Mouse (Mus musculus) heart, postnatal 0 days (tissue): ENCODE measurements at regions not wholly inside any gene's neighbourhood (a gene's known extent, or its start where the extent isn't known, plus 50 kb on each side); places are given as distances from the start of the nearest gene placed in this dataset.

Source experiments
- ATAC-seq: fragments of 200-750 bp; cut with Nextera tagmentation; 2 replicates; pipeline ENCODE4 v1.8.0; 2017; ENCODE audit warnings: low read depth, moderate number of reproducible peaks, moderate library complexity; ENCODE audit not compliant: insufficient read depth
- DNase-seq: peaks from one replicate; pipeline ENCODE4 v3.0.0-alpha.2; 2016; ENCODE audit warnings: low spot score
- H3K27ac ChIP-seq: fragments of 300-500 bp; sonication (generic); 2 replicates; pipeline ENCODE4 v1.5.1; 2014; ENCODE audit warnings: low read depth, mild to moderate bottlenecking
- H3K27me3 ChIP-seq: fragments of 300-500 bp; sonication (generic); 2 replicates; pipeline ENCODE4 v1.6.1; 2014; ENCODE audit warnings: low read length, mixed read lengths; ENCODE audit not compliant: control insufficient read depth, insufficient read depth
- H3K36me3 ChIP-seq: fragments of 300-500 bp; sonication (generic); replicated peaks from 2 replicates; pipeline ENCODE4 v1.6.1; 2014; ENCODE audit warnings: low read length, mixed read lengths; ENCODE audit not compliant: control insufficient read depth, insufficient read depth
- H3K4me1 ChIP-seq: fragments of 300-500 bp; sonication (generic); 2 replicates; pipeline ENCODE4 v1.6.1; 2014; ENCODE audit warnings: antibody characterized with exemption; ENCODE audit not compliant: control insufficient read depth, insufficient read depth
- H3K4me2 ChIP-seq: fragments of 300-500 bp; sonication (generic); 2 replicates; pipeline ENCODE4 v1.6.1; 2014; ENCODE audit warnings: low read depth, mild to moderate bottlenecking, low read length, moderate library complexity
- H3K4me3 ChIP-seq: fragments of 300-500 bp; sonication (generic); 2 replicates; pipeline ENCODE4 v1.5.1; 2014; ENCODE audit warnings: low read depth, low read length
- H3K9ac ChIP-seq: fragments of 300-500 bp; sonication (generic); replicated peaks from 2 replicates; pipeline ENCODE4 v1.6.1; 2014; ENCODE audit warnings: low read depth, low read length, mixed read lengths
- H3K9me3 ChIP-seq: fragments of 300-500 bp; sonication (generic); replicated peaks from 2 replicates; pipeline ENCODE4 v1.6.1; 2016; ENCODE audit warnings: low read length; ENCODE audit not compliant: control insufficient read depth
- CTCF ChIP-seq: IDR thresholded peaks from 2 replicates; pipeline ENCODE4 v1.5.1; 2016; ENCODE audit warnings: antibody characterized with exemption, control low read depth, low read depth
- EP300 ChIP-seq: IDR thresholded peaks from 2 replicates; pipeline ENCODE4 v1.6.1; 2016; ENCODE audit warnings: antibody characterized with exemption, low read depth
- WGBS: fragments of 180-500 bp; shearing (Covaris S2); extraction: QIAGEN DNeasy Blood & Tissue Kit; methylation state at CpG from one replicate; pipeline ENCODE4 v1.1.7; 2014; 5-methylcytosine and 5-hydroxymethylcytosine counted together

DNA sequence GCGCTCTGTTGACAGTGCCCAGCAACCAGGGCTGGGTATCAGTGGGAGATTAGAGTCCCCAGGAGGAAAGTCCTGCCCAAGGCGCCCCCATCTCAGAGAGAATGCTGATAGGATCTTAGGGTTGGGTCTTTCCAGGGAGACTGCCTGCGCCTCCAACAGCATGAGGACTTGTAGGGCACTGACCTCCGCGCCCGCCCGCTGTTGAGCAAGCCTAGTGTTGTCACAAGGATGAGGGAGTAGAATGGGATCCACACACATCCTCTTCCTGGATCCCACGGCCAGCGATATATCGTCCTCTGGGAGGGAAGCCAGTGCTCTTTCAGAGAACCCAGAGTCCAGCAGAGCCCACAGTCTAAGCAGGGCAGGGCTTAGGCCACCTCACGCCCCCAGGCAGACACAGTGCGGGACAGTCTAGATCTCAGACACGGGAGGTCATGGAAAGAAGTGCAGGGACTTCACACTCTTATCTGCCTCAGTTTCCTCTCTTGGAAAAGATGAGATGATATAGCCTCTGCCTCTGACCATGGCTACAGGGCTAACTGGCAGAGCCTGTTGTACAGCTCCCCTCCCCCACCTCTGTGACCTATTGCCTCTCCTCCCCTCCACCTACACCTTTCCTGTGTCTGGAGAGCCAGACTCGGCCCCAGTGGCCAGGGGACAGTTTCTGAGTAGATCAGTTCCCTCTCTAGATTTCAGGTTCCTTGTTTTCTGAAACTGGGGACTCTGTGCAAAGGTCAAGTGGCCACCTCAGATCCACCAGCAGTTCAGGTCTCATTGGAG, 52.0 kb upstream of the Dusp5 start:
- ATAC-seq = peak; percentile 39
- H3K4me3 ChIP-seq = no peak overlapping the region
- DNase-seq = peak; percentile 25
- no peak overlapping the region; the same call in 1 of the 2 replicates for H3K9ac ChIP-seq
- no peaks in the 10 kb centered on the region; the same call in 1 of the 2 replicates for H3K4me1 ChIP-seq
- no peak overlapping the region for H3K27ac ChIP-seq
- no peaks in the 10 kb centered on the region for H3K9me3 ChIP-seq
- TF ChIP-seq EP300 (no peak), CTCF (no peak)
- no peaks in the 10 kb centered on the region for H3K27me3 ChIP-seq
- 60% methylated on average over 14 of the region's 14 CpGs for WGBS
- no peaks in the 10 kb centered on the region for H3K36me3 ChIP-seq
- H3K4me2 ChIP-seq = no peak overlapping the region

DNA sequence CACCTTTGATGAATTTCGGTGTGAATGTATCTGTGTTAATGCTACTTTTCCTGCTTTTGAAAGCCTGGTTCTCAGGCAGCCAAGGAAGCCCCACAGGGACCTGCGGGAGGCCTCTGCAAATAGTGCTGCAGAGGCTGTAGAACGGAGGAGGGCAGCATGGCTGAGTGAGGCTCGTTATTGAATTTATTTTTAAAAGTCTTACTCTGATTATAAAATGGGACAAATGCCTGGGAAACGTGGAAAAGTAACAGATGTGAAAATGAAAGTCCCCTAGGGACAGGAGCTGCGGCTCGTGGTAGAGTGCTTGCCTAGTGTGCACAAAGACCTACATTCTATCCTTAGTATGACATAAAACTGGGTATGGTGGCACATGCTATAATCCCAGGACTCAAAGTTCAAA, 59.7 kb upstream of the Dusp5 start:
- ATAC-seq (no peak), DNase-seq (peak; percentile 5)
- Histone ChIP-seq H3K27ac (no peak overlapping the region), H3K27me3 (no peaks in the 10 kb centered on the region), H3K4me1 (no peaks in the 10 kb centered on the region), H3K4me3 (no peak overlapping the region), H3K9me3 (peaks cover 14% of the 10 kb centered on the region; the same call in 1 of the 2 replicates), H3K4me2 (no peak overlapping the region), H3K36me3 (no peaks in the 10 kb centered on the region), H3K9ac (no peak overlapping the region)
- TF ChIP-seq CTCF (no peak), EP300 (no peak)
- WGBS = 56% methylated on average over 7 of the region's 7 CpGs

DNA sequence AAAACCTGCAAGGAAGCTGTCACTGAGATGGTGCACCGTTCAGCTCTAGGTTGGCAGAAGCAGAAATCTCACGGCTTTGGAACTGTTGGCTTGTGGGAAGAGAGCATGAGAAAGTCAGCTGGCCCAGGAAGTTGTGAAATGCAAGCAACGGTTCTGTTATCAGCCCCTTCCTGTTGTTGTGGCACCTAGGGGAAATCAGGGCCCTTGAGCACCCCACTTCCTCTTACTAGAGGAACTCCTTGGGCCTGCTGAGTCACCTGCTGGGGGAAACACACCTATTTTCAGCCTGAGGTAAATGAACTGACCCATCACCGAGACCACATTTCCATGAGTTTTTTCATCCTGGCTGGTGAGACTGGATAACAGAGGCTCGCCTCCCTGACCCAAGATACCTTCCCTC, 64.2 kb upstream of the Dusp5 start:
- no peaks in the 10 kb centered on the region for H3K4me1 ChIP-seq
- H3K4me3 ChIP-seq = no peak overlapping the region; the same call in 1 of the 2 replicates
- H3K9ac ChIP-seq = no peak overlapping the region
- peaks cover 14% of the 10 kb centered on the region; the same call in 1 of the 2 replicates for H3K9me3 ChIP-seq
- TF ChIP-seq EP300 (no peak), CTCF (no peak)
- H3K27ac ChIP-seq = peak overlapping the region; percentile 64; the same call in 1 of the 2 replicates
- 57% methylated on average over 5 of the region's 5 CpGs for WGBS
- ATAC-seq (no peak), DNase-seq (peak; percentile 3)
- no peaks in the 10 kb centered on the region for H3K36me3 ChIP-seq
- H3K4me2 ChIP-seq = peak overlapping the region; percentile 6; the same call in 1 of the 2 replicates
- no peaks in the 10 kb centered on the region for H3K27me3 ChIP-seq

DNA sequence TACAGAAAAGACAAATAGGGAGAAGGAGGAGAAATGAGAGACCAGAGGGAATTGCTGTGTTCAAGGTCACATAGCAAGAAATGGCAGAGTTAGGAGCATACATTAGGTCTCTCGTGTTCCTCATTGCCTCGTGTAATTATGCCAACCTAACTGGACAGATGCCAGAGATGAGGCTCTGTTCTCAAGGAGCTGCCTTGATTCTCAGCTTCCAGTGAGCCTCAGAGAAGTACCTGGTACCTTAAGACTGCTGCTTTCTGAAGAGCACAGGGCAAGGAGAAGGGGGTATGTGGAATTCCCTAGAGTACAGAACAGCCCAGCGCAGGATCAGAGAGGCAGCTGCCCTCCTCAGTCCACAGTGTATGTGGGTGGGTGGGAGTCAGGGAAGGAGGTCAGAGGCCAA, 64.8 kb upstream of the Dusp5 start:
- DNase-seq (peak; percentile 2), ATAC-seq (no peak)
- no peaks in the 10 kb centered on the region for H3K4me1 ChIP-seq
- no peaks in the 10 kb centered on the region for H3K36me3 ChIP-seq
- TF ChIP-seq EP300 (no peak), CTCF (no peak)
- peaks cover 14% of the 10 kb centered on the region; the same call in 1 of the 2 replicates for H3K9me3 ChIP-seq
- 62% methylated on average over 3 of the region's 3 CpGs for WGBS
- no peaks in the 10 kb centered on the region for H3K27me3 ChIP-seq
- peak overlapping the region; percentile 8; the same call in 1 of the 2 replicates for H3K4me3 ChIP-seq
- H3K4me2 ChIP-seq = peak overlapping the region; percentile 6; the same call in 1 of the 2 replicates
- H3K27ac ChIP-seq = peak overlapping the region; percentile 64; the same call in 1 of the 2 replicates
- H3K9ac ChIP-seq = no peak overlapping the region

DNA sequence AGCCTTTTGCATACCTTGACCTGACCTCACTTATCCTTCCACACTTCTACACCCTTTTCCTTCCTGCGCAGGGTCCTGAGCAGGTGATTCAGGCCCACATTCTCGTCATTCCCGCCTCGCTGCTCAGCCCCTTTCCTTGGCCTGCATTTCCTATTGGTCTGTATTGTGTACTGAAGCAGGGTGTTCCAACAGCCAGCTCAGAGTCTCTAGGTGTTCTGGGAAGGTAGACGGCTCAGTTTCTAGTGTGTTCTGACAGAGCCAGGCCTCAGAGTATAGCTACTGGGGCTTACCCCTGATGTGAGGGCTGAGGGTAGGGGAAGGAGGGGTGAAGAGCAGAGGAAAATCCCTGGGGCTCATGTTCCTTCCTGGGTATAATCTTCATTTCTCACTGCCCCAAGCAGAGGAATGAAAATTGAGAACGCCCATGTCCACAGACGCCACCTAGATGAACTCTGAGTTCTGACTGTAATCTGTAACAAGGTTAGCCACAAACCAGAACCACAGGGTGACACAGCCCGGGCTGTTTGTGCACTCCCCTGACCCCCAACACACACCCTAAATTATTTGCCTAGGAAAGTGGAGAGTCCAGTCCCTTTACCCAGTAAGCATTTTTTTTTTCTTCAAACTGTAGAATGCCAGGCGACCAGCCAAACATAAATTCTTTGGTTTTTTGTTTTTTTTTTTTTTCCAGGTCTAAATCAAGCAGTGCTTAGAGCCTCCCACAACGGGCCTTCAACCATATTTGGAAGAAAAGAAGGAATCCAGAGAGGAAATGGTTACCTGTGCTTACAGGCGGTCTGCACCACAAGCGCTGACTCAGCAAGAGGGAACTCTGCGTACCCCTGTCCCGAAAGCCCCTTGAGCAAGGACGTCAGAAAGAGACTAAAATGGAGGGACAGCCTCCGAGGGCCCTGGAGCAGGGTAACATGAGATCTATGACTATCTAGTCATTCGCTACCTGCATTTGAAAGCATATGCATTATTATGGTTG, 67.6 kb upstream of the Dusp5 start:
- Histone ChIP-seq H3K4me2 (no peak overlapping the region), H3K9ac (no peak overlapping the region)
- 70% methylated on average over 17 of the region's 17 CpGs for WGBS

More for the DNA sequence above, 67.6 kb upstream of the Dusp5 start:
- TF ChIP-seq EP300 = no peak
- no peak for TF ChIP-seq CTCF
- no peak overlapping the region for H3K27ac ChIP-seq
- ATAC-seq (no peak), DNase-seq (peak; percentile 10)
- H3K4me1 ChIP-seq = no peaks in the 10 kb centered on the region
- H3K4me3 ChIP-seq = no peak overlapping the region
- H3K27me3 ChIP-seq = no peaks in the 10 kb centered on the region
- H3K9me3 ChIP-seq = peaks cover 3% of the 10 kb centered on the region; the same call in 1 of the 2 replicates
- H3K36me3 ChIP-seq = no peaks in the 10 kb centered on the region
